Mouse (Mus musculus) heart, adult 2 months (tissue): ENCODE results near the gene Kcnk6.

Experiments used
- CTCF ChIP-seq: fragments of 200-600 bp; IDR thresholded peaks from 2 replicates; pipeline ENCODE4 v1.8.1; 2022; ENCODE audit warnings: antibody characterized with exemption, mild to moderate bottlenecking, moderate library complexity
- EP300 ChIP-seq: fragments of 200-500 bp; IDR thresholded peaks from 2 replicates; pipeline ENCODE4 v1.6.1; 2011; ENCODE audit warnings: low read depth, low read length, control low read depth; ENCODE audit not compliant: insufficient read depth
- POLR2A ChIP-seq: fragments of 200-500 bp; IDR thresholded peaks from 2 replicates; pipeline ENCODE4 v1.6.1; 2011; ENCODE audit warnings: mild to moderate bottlenecking, low read depth, low read length, control low read depth; ENCODE audit not compliant: insufficient read depth

- TF ChIP-seq POLR2A (no peak), CTCF (peak; percentile 59), EP300 (no peak)
These were observed 2.3 kb upstream of the Kcnk6 start for GRCm38 (mm10) chr7:29234661-29235060.
